Mouse (Mus musculus): ENCODE measurements around the gene Kdm5b. TPM values are rescaled to one million over a fixed set of nuclear protein-coding genes. Genes with fewer than 3 reads are reported as not detected.

Gene Kdm5b
- polyA plus RNA-seq, 1 experiment from 2014 or later, result 102 TPM

DNA sequence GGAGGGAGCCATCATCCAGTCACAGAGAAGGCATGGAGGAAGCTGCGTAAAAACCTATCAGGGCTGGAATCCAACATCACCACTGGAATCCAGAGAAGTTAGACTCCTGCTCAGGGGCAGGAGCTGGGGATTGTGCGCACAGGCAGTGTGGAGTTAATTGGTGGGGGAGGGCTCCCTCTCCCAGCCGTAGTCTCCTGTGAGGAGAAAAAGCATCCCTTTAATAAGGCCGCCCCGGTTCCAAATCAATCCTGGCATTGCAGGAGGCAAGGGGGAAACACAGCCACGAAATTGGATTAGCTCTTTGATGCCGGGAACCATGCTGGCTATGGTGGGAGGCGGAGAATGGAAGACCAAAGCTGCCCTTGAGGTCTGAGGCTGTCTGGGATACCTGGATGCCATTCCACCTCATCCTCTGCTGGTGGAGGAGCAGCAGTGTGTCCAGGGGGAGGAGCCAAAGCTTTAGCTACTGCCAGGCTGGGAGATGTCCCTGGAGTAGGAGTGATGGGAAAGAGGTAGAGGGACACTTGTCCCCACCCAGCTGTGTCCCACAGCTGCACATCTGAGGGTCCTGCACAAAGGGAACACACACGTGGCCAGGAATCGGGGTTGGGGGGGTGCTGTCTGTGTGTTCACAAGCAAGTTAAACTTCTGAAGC is 93.8 kb downstream of the Kdm5b start:
- H3K4me3 ChIP-seq, result no peak overlapping the region
- no peak overlapping the region for H3K9ac ChIP-seq (replicated peaks)
- peak; percentile 59 for ATAC-seq (ENCODE audit: low FRiP score, low read depth)

DNA sequence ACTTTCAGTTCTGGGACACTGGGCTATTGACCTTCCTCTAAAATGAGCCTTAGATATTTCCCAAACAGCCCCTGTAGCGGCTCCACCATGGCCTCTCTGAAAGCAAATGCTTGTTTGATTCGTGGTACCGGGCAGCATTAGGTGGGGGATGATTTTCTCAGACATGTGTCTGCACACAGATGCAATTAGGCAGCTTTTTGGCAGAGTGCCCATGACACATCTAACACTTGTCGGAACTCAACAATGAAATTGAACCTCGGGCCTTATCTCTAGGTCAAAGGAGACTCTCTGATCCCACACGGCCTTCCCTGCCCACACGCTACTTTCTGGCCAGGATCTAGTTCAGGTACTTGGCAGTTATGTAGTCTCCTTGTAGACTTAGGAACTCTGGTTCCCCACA is 98.9 kb downstream of the Kdm5b start:
- H3K36me3 ChIP-seq, result no peaks in the 10 kb centered on the region
- peaks cover 3% of the 10 kb centered on the region; the same call in 1 of the 2 replicates for H3K27me3 ChIP-seq
- H3K4me1 ChIP-seq, result peaks cover 4% of the 10 kb centered on the region
- no peak overlapping the region for H3K4me2 ChIP-seq (replicated peaks)
- H3K9me3 ChIP-seq, result no peaks in the 10 kb centered on the region
- H3K9ac ChIP-seq (replicated peaks), result no peak overlapping the region
- H3K27ac ChIP-seq (replicated peaks), result no peak overlapping the region
- no peak overlapping the region for H3K4me3 ChIP-seq
- no peak for ATAC-seq (ENCODE audit: low FRiP score, low read depth)
- WGBS, result 89% methylated on average over 7 of the region's 7 CpGs

More for the DNA sequence above, 93.8 kb downstream of the Kdm5b start:
- Histone ChIP-seq H3K4me1 (peaks cover 26% of the 10 kb centered on the region), H3K27ac (replicated peaks) (0 out of 2 replicates have a peak overlapping the region, but pooled peaks have one; percentile 0), H3K9me3 (no peaks in the 10 kb centered on the region), H3K27me3 (peaks cover 31% of the 10 kb centered on the region), H3K4me2 (replicated peaks) (0 out of 2 replicates have a peak overlapping the region, but pooled peaks have one; percentile 7), H3K36me3 (no peaks in the 10 kb centered on the region)
- WGBS, result 7% methylated on average over 10 of the region's 10 CpGs

DNA sequence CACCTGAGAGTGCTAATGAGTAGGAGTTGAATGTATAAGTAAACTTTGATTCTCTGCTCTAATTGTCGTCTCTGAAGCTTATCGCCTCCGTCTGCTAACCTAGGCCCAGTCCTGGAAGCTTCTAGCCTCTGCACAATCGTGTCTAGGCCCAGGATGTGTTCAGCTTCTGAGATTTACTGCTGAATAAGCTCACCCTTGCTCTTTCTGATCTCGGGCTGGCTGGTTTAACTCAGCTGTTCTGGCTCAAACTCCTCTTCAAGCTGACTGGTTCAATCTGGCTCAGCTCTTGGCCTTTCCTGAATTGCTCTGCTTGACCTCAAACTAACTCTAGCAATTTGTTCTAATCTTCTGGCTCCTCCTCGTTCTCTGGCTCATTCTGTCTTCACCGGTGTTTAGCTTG is 100.2 kb downstream of the Kdm5b start:
- H3K27ac ChIP-seq (replicated peaks), result no peak overlapping the region
- H3K9ac ChIP-seq (replicated peaks), result no peak overlapping the region
- ATAC-seq (ENCODE audit: low FRiP score, low read depth), result no peak
- no peaks in the 10 kb centered on the region for H3K9me3 ChIP-seq
- WGBS, result 68% methylated on average over 7 of the region's 7 CpGs
- peaks cover 3% of the 10 kb centered on the region; the same call in 1 of the 2 replicates for H3K27me3 ChIP-seq
- H3K4me2 ChIP-seq (replicated peaks), result no peak overlapping the region
- no peaks in the 10 kb centered on the region for H3K36me3 ChIP-seq
- no peak overlapping the region for H3K4me3 ChIP-seq
- H3K4me1 ChIP-seq, result no peaks in the 10 kb centered on the region

DNA sequence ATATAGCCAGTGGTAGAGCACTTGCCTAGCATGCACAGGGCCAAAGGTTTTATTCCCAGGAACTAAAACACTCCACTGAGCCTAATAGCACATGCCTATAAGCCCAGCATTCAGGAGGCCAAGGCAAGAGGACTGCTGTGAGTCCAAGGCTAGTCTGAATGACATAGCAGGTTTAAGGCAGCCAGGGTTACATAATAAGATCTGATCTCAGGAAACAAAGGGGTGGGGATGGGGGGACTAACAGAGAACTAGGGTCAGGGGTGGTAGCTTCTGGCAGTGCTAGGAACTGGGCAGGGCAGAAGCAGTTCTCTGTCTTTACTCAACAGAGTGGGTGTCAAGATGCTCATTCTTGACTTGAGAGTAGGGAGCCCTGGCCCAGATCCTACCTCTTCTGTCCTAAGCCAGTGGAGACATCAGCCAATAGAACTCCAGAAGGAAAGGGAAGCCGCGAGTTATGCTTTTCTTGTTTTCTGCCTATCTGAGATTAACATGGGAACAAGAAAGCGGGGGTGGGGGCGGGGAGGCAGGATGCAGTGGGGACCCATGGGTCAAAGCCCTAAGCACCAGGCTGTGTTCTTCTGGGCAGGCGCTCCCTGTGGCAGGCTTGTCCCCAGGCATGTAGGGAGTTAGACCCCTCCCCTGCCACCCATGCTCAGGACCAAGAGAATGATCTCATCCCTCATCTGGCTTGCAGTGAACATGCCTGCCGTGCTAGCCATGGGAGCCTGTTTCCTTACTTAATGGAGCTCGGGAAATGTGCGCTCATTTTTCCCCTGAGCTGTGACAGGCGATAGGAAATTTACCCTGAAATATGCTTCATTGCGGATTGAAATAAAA is 111.5 kb downstream of the Kdm5b start:
- ATAC-seq (ENCODE audit: low FRiP score, low read depth), result no peak
- no peak overlapping the region for H3K27ac ChIP-seq (replicated peaks)
- no peaks in the 10 kb centered on the region for H3K4me1 ChIP-seq
- no peaks in the 10 kb centered on the region for H3K27me3 ChIP-seq
- H3K9me3 ChIP-seq, result no peaks in the 10 kb centered on the region
- no peak overlapping the region for H3K4me2 ChIP-seq (replicated peaks)
- H3K36me3 ChIP-seq, result no peaks in the 10 kb centered on the region
- H3K4me3 ChIP-seq, result no peak overlapping the region
- 82% methylated on average over 10 of the region's 10 CpGs for WGBS
- H3K9ac ChIP-seq (replicated peaks), result no peak overlapping the region

DNA sequence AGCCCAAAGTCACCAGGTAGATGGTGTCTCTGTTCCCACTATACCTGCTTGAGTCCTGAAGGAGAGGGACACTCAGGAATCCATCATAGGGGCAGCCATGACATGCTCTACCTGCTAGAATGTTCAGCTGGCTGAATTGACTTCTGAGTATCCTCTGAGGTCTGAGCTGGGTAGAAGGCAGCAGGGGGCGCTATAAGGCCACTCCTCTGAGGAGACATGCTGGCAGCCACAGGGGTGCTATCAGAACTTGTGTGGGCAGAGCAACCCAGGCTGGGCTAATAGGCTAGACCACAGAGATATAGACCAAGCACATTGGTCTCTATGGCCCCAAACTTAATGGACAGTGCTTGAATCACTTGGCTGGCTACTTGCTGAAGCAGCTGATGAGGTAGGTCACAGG is 114.3 kb downstream of the Kdm5b start:
- H3K36me3 ChIP-seq, result no peaks in the 10 kb centered on the region
- no peak overlapping the region for H3K4me3 ChIP-seq
- no peak overlapping the region for H3K27ac ChIP-seq (replicated peaks)
- 4% methylated on average over 1 of the region's 1 CpGs for WGBS
- ATAC-seq (ENCODE audit: low FRiP score, low read depth), result no peak
- H3K4me2 ChIP-seq (replicated peaks), result no peak overlapping the region
- no peaks in the 10 kb centered on the region for H3K4me1 ChIP-seq
- H3K9ac ChIP-seq (replicated peaks), result no peak overlapping the region
- H3K27me3 ChIP-seq, result no peaks in the 10 kb centered on the region; the same call in 1 of the 2 replicates
- H3K9me3 ChIP-seq, result no peaks in the 10 kb centered on the region

DNA sequence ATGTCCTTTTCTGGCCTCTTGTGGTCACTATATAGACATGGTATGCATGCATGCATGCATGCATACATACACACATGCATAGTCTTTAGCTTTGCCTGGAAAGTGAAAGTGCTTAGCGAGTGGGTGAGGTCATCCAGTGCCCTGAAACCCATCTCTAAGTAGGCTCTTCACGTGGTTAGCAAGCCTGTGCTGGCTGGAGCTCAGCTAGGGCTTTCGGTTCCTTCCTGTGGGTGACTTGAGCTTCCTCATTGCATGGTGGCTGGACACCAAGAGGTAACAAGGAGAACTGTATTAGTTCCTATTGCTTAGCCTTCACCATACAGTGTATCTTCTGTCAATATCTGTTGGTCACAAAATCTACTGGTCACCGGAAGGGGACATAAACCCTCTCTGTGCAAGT is 119.5 kb downstream of the Kdm5b start:
- no peaks in the 10 kb centered on the region for H3K9me3 ChIP-seq
- no peak overlapping the region for H3K9ac ChIP-seq (replicated peaks)
- H3K4me1 ChIP-seq, result peaks cover 5% of the 10 kb centered on the region; the same call in 1 of the 2 replicates
- no peak overlapping the region for H3K27ac ChIP-seq (replicated peaks)
- no peak overlapping the region for H3K4me2 ChIP-seq (replicated peaks)
- H3K27me3 ChIP-seq, result no peaks in the 10 kb centered on the region; the same call in 1 of the 2 replicates
- 84% methylated on average over 4 of the region's 4 CpGs for WGBS
- no peak for ATAC-seq (ENCODE audit: low FRiP score, low read depth)
- H3K36me3 ChIP-seq, result no peaks in the 10 kb centered on the region
- no peak overlapping the region for H3K4me3 ChIP-seq

DNA sequence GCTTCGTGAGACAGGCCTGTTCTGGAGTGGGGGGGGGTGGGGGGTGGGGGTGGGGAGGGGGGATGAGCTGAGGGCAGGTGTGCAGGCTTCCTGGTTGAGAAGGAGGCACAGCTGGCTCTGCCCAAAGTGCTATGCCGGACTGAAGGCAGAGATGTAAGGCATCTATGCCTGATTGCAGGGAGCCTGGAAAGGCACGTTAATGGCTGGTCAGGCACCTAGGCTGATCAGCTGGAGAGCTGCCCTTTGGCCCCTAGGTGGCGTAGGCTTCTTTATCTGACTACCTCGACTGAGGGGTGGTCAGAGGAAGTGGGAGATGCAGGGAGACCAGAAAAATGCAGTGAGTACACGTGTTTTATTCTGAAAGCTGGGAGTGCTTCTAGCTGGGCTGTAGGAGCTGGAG is 120.6 kb downstream of the Kdm5b start:
- no peak overlapping the region for H3K4me3 ChIP-seq
- H3K4me2 ChIP-seq (replicated peaks), result no peak overlapping the region
- no peaks in the 10 kb centered on the region for H3K36me3 ChIP-seq
- H3K9me3 ChIP-seq, result no peaks in the 10 kb centered on the region
- ATAC-seq (ENCODE audit: low FRiP score, low read depth), result no peak
- peaks cover 5% of the 10 kb centered on the region; the same call in 1 of the 2 replicates for H3K4me1 ChIP-seq
- H3K9ac ChIP-seq (replicated peaks), result no peak overlapping the region
- H3K27ac ChIP-seq (replicated peaks), result no peak overlapping the region
- 22% methylated on average over 6 of the region's 6 CpGs for WGBS
- H3K27me3 ChIP-seq, result no peaks in the 10 kb centered on the region; the same call in 1 of the 2 replicates

DNA sequence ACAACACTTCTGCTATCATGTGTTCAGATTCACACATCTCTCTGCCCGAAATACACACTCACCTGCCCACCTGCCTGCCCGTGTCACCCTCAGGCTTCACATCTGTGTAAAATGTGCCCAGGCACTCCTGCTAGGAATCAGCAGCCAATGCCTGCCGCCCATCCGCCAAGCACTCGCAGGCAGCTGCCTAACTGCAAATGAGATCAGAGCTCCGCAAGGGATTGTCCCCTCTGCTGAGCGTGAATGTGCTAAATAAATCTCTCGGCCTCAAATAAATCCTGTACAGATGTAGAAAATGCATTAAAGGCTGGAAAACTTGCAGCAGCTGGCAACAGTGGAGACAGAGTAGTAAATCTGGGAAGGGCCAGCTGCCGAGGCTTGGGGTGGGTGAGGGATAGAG is 122.5 kb downstream of the Kdm5b start:
- no peak overlapping the region for H3K27ac ChIP-seq (replicated peaks)
- no peak for ATAC-seq (ENCODE audit: low FRiP score, low read depth)
- no peaks in the 10 kb centered on the region for H3K36me3 ChIP-seq
- 69% methylated on average over 9 of the region's 9 CpGs for WGBS
- H3K4me1 ChIP-seq, result peaks cover 5% of the 10 kb centered on the region; the same call in 1 of the 2 replicates
- H3K9ac ChIP-seq (replicated peaks), result no peak overlapping the region
- H3K27me3 ChIP-seq, result no peaks in the 10 kb centered on the region; the same call in 1 of the 2 replicates
- H3K9me3 ChIP-seq, result no peaks in the 10 kb centered on the region
- H3K4me2 ChIP-seq (replicated peaks), result no peak overlapping the region
- H3K4me3 ChIP-seq, result no peak overlapping the region

Other genes starting within 250 kb of the Kdm5b start
- gene Ppfia4, start 227.2 kb upstream of the Kdm5b start, polyA plus RNA-seq (2016; fragmentation: Nextera tagmentation; extraction: Ambion mirVana), result 5.1 and 5.3 TPM in 2 replicates
- 118 and 120 TPM in 2 replicates for gene Tmem183a, start 198.2 kb upstream of the Kdm5b start, polyA plus RNA-seq (2016; fragmentation: Nextera tagmentation; extraction: Ambion mirVana)
- not detected in 2 replicates for gene 4933406M09Rik, start 174.2 kb upstream of the Kdm5b start, polyA plus RNA-seq (2016; fragmentation: Nextera tagmentation; extraction: Ambion mirVana)
- gene Cyb5r1, start 154.6 kb upstream of the Kdm5b start, polyA plus RNA-seq (2016; fragmentation: Nextera tagmentation; extraction: Ambion mirVana), result 20.7 and 26.4 TPM in 2 replicates
- 68.5 and 72.1 TPM in 2 replicates for gene Adipor1, start 144.8 kb upstream of the Kdm5b start, polyA plus RNA-seq (2016; fragmentation: Nextera tagmentation; extraction: Ambion mirVana)
- 31.3 and 32.7 TPM in 2 replicates for gene Klhl12, start 104.6 kb upstream of the Kdm5b start, polyA plus RNA-seq (2016; fragmentation: Nextera tagmentation; extraction: Ambion mirVana)
- gene Rabif, start 65.5 kb upstream of the Kdm5b start, polyA plus RNA-seq (2016; fragmentation: Nextera tagmentation; extraction: Ambion mirVana), result 42.6 and 45.6 TPM in 2 replicates
- gene Mgat4e, start 10.5 kb upstream of the Kdm5b start, polyA plus RNA-seq (2016; fragmentation: Nextera tagmentation; extraction: Ambion mirVana), result not detected in 2 replicates
- gene Syt2, start 86.5 kb downstream of the Kdm5b start, polyA plus RNA-seq (2016; fragmentation: Nextera tagmentation; extraction: Ambion mirVana), result 2.7 and 3.5 TPM in 2 replicates

All from midbrain, embryonic 12.5 days (tissue).